Mouse (Mus musculus): ENCODE measurements at regions not wholly inside any gene's neighbourhood (a gene's known extent, or its start where the extent isn't known, plus 50 kb on each side); places are given as distances from the start of the nearest gene placed in this dataset.

DNA sequence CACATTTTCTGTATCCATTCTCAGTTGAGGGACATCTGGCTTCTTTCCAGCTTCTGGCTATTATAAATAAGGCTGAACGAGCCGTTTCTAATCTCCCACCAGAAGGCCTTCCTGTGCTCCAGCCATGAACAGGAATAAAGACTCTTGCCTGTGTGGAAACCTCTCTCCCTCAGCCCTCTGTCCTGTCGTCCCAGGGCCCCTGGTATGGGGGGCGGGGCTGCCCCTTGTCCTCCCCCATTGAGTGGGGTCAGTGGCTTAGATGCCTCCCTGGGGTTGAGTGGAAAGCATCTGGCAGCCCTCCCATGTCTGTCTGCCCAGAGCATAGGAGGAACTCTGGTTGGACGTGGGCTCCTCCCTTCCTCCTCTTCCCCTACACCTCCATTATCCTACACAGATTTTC is 88.8 kb upstream of the Rgs17 start:
- TF ChIP-seq CTCF (IDR thresholded peaks at IDR 0.05; ENCODE audit: borderline replicate concordance, extremely low read depth, insufficient read depth, insufficient read length): no peak
- no peak for TF ChIP-seq POLR2A (IDR thresholded peaks at IDR 0.05; ENCODE audit: borderline replicate concordance, extremely low read depth, insufficient read depth, insufficient read length, poor library complexity, severe bottlenecking)
- no peak for DNase-seq (ENCODE audit: low read depth)

DNA sequence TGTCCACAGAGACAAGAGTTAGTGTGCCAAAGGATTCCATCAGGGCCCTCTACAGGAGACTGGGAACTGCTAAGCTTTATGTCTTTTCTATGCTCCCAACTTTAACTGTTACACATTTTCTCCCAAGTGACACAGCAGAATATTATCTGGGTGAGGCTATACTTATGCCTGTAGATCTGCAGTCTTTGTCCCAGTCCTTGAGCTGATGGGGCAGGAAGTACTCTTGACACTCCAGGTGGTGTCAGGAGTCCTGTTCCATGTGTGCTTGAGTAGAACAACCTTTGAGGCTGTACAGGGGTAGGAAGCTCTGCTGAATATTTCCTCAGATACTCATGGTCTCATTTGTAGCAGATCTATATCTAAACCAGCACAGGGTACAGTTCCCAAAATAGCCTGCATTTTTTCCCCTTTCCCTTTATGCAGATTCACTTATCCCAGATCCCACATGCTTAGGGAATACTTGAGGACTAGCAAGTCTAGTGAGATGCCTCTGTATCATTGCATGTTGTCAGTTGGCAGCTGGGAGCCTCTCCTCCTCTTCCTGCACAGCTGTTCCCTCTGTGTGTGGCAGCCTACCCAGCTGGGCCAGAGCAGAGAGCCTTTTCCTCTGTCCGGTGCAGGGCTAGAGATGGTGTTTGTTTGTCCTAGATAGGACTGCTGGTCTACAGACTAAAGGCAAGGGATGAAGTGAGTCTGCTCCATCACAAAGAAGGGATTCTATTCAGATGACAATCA is 85.2 kb upstream of the Rgs17 start:
- DNase-seq (ENCODE audit: low read depth): no peak
- TF ChIP-seq POLR2A (IDR thresholded peaks at IDR 0.05; ENCODE audit: borderline replicate concordance, extremely low read depth, insufficient read depth, insufficient read length, poor library complexity, severe bottlenecking): no peak
- TF ChIP-seq CTCF (IDR thresholded peaks at IDR 0.05; ENCODE audit: borderline replicate concordance, extremely low read depth, insufficient read depth, insufficient read length): no peak

DNA sequence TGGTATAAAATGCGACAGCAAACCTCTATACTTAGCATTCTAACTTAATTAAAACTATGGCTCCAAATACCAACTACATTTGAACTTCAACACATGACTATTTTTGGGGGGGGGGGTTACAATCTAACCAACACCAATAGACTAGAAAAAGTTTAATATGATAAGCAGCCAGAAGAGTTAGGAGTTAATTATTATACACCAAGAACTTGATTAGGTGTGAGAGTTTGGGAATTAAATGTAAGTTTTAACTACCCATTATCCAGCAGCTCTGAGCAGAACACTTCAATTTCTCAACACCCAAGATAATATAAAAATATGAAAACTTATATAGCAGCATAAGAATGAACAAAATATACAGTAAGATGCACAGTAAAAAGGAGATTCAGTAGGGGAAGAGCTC is 59.2 kb upstream of the Rgs17 start:
- no peak for DNase-seq (ENCODE audit: low read depth)
- no peak for TF ChIP-seq CTCF (IDR thresholded peaks at IDR 0.05; ENCODE audit: borderline replicate concordance, extremely low read depth, insufficient read depth, insufficient read length)
- no peak for TF ChIP-seq POLR2A (IDR thresholded peaks at IDR 0.05; ENCODE audit: borderline replicate concordance, extremely low read depth, insufficient read depth, insufficient read length, poor library complexity, severe bottlenecking)

DNA sequence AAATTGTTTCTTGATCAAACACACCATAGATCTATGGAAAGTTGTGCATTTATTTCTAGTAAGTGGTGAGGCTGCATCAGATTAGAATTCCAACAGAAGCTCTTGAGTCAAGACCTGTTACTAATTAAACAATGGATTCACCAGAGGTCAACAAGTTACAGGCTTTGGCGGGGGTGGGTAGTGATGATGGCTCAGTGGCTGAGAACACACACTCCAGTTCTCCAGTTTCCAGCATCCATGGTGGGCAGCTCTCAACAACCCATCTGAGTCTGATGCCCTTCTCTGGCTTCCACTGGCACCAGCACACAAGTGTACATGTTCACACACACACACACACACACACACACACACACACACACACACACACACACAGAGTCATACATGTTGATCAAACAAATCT is 56.3 kb upstream of the Rgs17 start:
- DNase-seq (ENCODE audit: low read depth): no peak
- TF ChIP-seq CTCF (IDR thresholded peaks at IDR 0.05; ENCODE audit: borderline replicate concordance, extremely low read depth, insufficient read depth, insufficient read length) (no peak), POLR2A (IDR thresholded peaks at IDR 0.05; ENCODE audit: borderline replicate concordance, extremely low read depth, insufficient read depth, insufficient read length, poor library complexity, severe bottlenecking) (no peak)

Data from brain, embryonic 14.5 days (tissue).